23 mouse cellular contexts compared by ENCODE assay signal in genomic region chr9:96521574-96521973, GRCm38 (mm10). TPM values are rescaled to one million over a fixed set of nuclear protein-coding genes. Genes with fewer than 3 reads are reported as not detected.
A peak's percentile ranks its signal among the peaks of the same experiment; 100 is the strongest.
DNase-seq lines count a peak whose midpoint lies in the region; ATAC-seq and TF ChIP-seq lines count a peak whose summit lies in the region.
"Not testable (repeated sequence)": the region's sequence is repeated elsewhere in the genome, so short reads cannot be mapped to it uniquely, and the experiment has no call there.
"Had no signal": no experiment of that assay in that cellular context is flagged by ENCODE, and none has a peak within 500 bp of the region (broad histone marks: within the 10 kb centered on the region; RNA-seq: fewer than 3 reads in every experiment).

No protein-coding gene starts in this region.

- not testable (repeated sequence) for H3K79me2 ChIP-seq in CH12.LX (replicated peaks; ENCODE audit: control insufficient read depth, extremely low read depth, insufficient read depth, poor library complexity, severe bottlenecking); MEL (ENCODE audit: control insufficient read depth, insufficient read depth, low read length, poor library complexity)

- not testable (repeated sequence) for H3K36me3 ChIP-seq in CH12.LX (replicated peaks in 1 of 2; ENCODE audit: control insufficient read depth in 1 of 2, insufficient read depth in 1 of 2, low read length in 1 of 2); MEL (ENCODE audit: control insufficient read depth in 1 of 2, insufficient read depth in 2 of 2, low read length in 2 of 2); hindbrain, postnatal 0 days (ENCODE audit: insufficient read depth, low read length); kidney, postnatal 0 days (ENCODE audit: insufficient read depth, low read length); liver, postnatal 0 days (replicated peaks; ENCODE audit: insufficient read depth, low read length); midbrain, postnatal 0 days (ENCODE audit: insufficient read depth, low read length)

- DNase-seq in 416B (ENCODE audit: low read depth) = peak; percentile 44
- DNase-seq in CH12.LX (ENCODE audit: extremely low read depth) = peak; percentile 13
- DNase-seq in MEL (ENCODE audit: low read depth, low spot score) = peak; percentile 42
- DNase-seq in brain, embryonic 14.5 days (ENCODE audit: low read depth); hindbrain, postnatal 0 days (ENCODE audit: low spot score); kidney, postnatal 0 days (ENCODE audit: low spot score); liver, postnatal 0 days; midbrain, postnatal 0 days (ENCODE audit: low spot score): not testable (repeated sequence)

- H3K4me2 ChIP-seq in CH12.LX (ENCODE audit: insufficient read depth, low read depth, poor library complexity, severe bottlenecking); hindbrain, postnatal 0 days (ENCODE audit: low read depth, low read length); kidney, postnatal 0 days (ENCODE audit: low read length); liver, postnatal 0 days (ENCODE audit: low read depth, low read length); midbrain, postnatal 0 days (ENCODE audit: low read depth, low read length, poor library complexity, severe bottlenecking): not testable (repeated sequence)

- H3K9ac ChIP-seq in CH12.LX (ENCODE audit: insufficient read depth, low read depth); MEL (ENCODE audit: control insufficient read depth, low read depth, low read length, poor library complexity, severe bottlenecking); hindbrain, postnatal 0 days (replicated peaks; ENCODE audit: low read length); kidney, postnatal 0 days (ENCODE audit: low read depth, low read length); liver, postnatal 0 days (replicated peaks); midbrain, postnatal 0 days (replicated peaks; ENCODE audit: low read length, poor library complexity, severe bottlenecking): not testable (repeated sequence)

- TF ChIP-seq RAD21 in CH12.LX (IDR thresholded peaks at IDR 0.05; ENCODE audit: low read depth, low read length) = not testable (repeated sequence)
- TF ChIP-seq RAD21 in MEL (IDR thresholded peaks at IDR 0.05; ENCODE audit: low read depth, low read length) = peak; percentile 30

- 95% methylated on average over 2 of the region's 2 CpGs for WGBS in hindbrain, postnatal 0 days
- WGBS in kidney, postnatal 0 days = 85% methylated on average over 2 of the region's 2 CpGs
- WGBS in liver, postnatal 0 days (ENCODE audit: insufficient replicate concordance) = 68% methylated on average over 2 of the region's 2 CpGs
- 91% methylated on average over 2 of the region's 2 CpGs for WGBS in midbrain, postnatal 0 days

- TF ChIP-seq EP300 in CH12.LX (IDR thresholded peaks at IDR 0.05; ENCODE audit: low read length); MEL (IDR thresholded peaks at IDR 0.05; ENCODE audit: low read depth in 1 of 2, low read length in 2 of 2); liver, postnatal 0 days (IDR thresholded peaks at IDR 0.05; ENCODE audit: low read depth): not testable (repeated sequence)

- H3K27me3 ChIP-seq in CH12.LX (replicated peaks); MEL (ENCODE audit: control insufficient read depth in 1 of 2, insufficient read depth in 2 of 2, low read length in 2 of 2); hindbrain, postnatal 0 days (ENCODE audit: insufficient read depth, low read length); kidney, postnatal 0 days (ENCODE audit: insufficient read depth, low read length); liver, postnatal 0 days (ENCODE audit: insufficient read depth, low read length); midbrain, postnatal 0 days (ENCODE audit: insufficient read depth, low read length): not testable (repeated sequence)

- in situ Hi-C loops in CH12.LX (cut with MboI; ENCODE audit: low pct_ligation_motif_present, low pct_unique_long_range_greater_than_20kb, low sequenced_read_pairs) = not testable (repeated sequence)

- dilution Hi-C loops in CH12.LX (cut with MboI; ENCODE audit: extremely low pct_ligation_motif_present, extremely low pct_unique_long_range_greater_than_20kb, low sequenced_read_pairs) = not testable (repeated sequence)

- H3K4me1 ChIP-seq in CH12.LX (ENCODE audit: control insufficient read depth in 1 of 2, insufficient read depth in 2 of 2) = peaks cover 7 to 14% of the 10 kb centered on the region in 2 experiments
- peaks cover 0 to 13% of the 10 kb centered on the region in 2 experiments; a peak in 3 of 4 replicates for H3K4me1 ChIP-seq in MEL (ENCODE audit: control insufficient read depth in 1 of 2, insufficient read depth in 2 of 2, low read length in 2 of 2)
- not testable (repeated sequence) for H3K4me1 ChIP-seq in hindbrain, postnatal 0 days (ENCODE audit: insufficient read depth, low read length); kidney, postnatal 0 days (replicated peaks; ENCODE audit: insufficient read depth, low read length); liver, postnatal 0 days (ENCODE audit: insufficient read depth); midbrain, postnatal 0 days (ENCODE audit: insufficient read depth, low read length)

- TF ChIP-seq POLR2A in CH12.LX (IDR thresholded peaks at IDR 0.05; ENCODE audit: low read depth, low read length); MEL (IDR thresholded peaks at IDR 0.05; ENCODE audit: control insufficient read depth in 1 of 2, insufficient read depth in 1 of 2, low read depth in 1 of 2, low read length in 2 of 2, poor library complexity in 1 of 2); brain, embryonic 14.5 days (IDR thresholded peaks at IDR 0.05; ENCODE audit: borderline replicate concordance, extremely low read depth, insufficient read depth, insufficient read length, poor library complexity, severe bottlenecking): not testable (repeated sequence)

- not testable (repeated sequence) for H3K27ac ChIP-seq in CH12.LX (ENCODE audit: insufficient read depth, low read depth); MEL (ENCODE audit: control insufficient read depth, low read depth, low read length); hindbrain, postnatal 0 days; kidney, postnatal 0 days; liver, postnatal 0 days (ENCODE audit: low read depth); midbrain, postnatal 0 days (ENCODE audit: low read depth, low read length)

- H3K9me3 ChIP-seq in CH12.LX (replicated peaks; ENCODE audit: low read length); MEL (replicated peaks; ENCODE audit: insufficient read depth, low read length); hindbrain, postnatal 0 days (ENCODE audit: low read length); kidney, postnatal 0 days (replicated peaks; ENCODE audit: low read length); liver, postnatal 0 days (ENCODE audit: low read length); midbrain, postnatal 0 days (ENCODE audit: low read length): not testable (repeated sequence)

- TF ChIP-seq CTCF in CH12.LX (conservative IDR thresholded peaks at IDR 0.05 in 1 of 2, IDR thresholded peaks at IDR 0.05 in 1 of 2; ENCODE audit: low read depth in 2 of 2, low read length in 2 of 2) = peak in 1 of 2 experiments; percentile 76; a peak in 2 of 4 replicates
- TF ChIP-seq CTCF in MEL (IDR thresholded peaks at IDR 0.05 in 2 of 3, conservative IDR thresholded peaks at IDR 0.05 in 1 of 3; ENCODE audit: control insufficient read depth in 1 of 3, insufficient read depth in 1 of 3, low read depth in 2 of 3, low read length in 3 of 3, poor library complexity in 1 of 3, severe bottlenecking in 1 of 3) = peak; percentile 23 to 70 (median 35); a peak in 5 of 6 replicates
- peak; percentile 2; the same call in 1 of the 2 replicates for TF ChIP-seq CTCF in brain, embryonic 14.5 days (IDR thresholded peaks at IDR 0.05; ENCODE audit: borderline replicate concordance, extremely low read depth, insufficient read depth, insufficient read length)
- TF ChIP-seq CTCF in hindbrain, postnatal 0 days (IDR thresholded peaks at IDR 0.05; ENCODE audit: low read depth) = peak; percentile 26
- TF ChIP-seq CTCF in kidney, postnatal 0 days (IDR thresholded peaks at IDR 0.05; ENCODE audit: low read depth) = peak; percentile 54
- peak; percentile 41 for TF ChIP-seq CTCF in liver, postnatal 0 days (IDR thresholded peaks at IDR 0.05; ENCODE audit: low read depth)
- peak; percentile 45; the same call in 1 of the 2 replicates for TF ChIP-seq CTCF in midbrain, postnatal 0 days (IDR thresholded peaks at IDR 0.05)

- ATAC-seq in hindbrain, postnatal 0 days; kidney, postnatal 0 days (replicated peaks; ENCODE audit: low FRiP score, low read depth); liver, postnatal 0 days; midbrain, postnatal 0 days (ENCODE audit: low FRiP score): not testable (repeated sequence)

- not testable (repeated sequence) for H3K4me3 ChIP-seq in CH12.LX (replicated peaks in 1 of 3; ENCODE audit: low read depth in 2 of 3, low read length in 2 of 3, poor library complexity in 1 of 3); MEL (ENCODE audit: control insufficient read depth in 1 of 2, insufficient read depth in 1 of 2, low read depth in 2 of 2, low read length in 2 of 2); hindbrain, postnatal 0 days (ENCODE audit: low read length); kidney, postnatal 0 days (replicated peaks; ENCODE audit: low read depth, low read length); liver, postnatal 0 days (ENCODE audit: low read depth, low read length); midbrain, postnatal 0 days (ENCODE audit: low read depth, low read length)

RNA-seq across cellular contexts. Expression of gene Gm28729, which starts 3.5 kb away (rescaled TPM):
- not detected in 2 replicates for total RNA-seq in CH12.LX (2012; rRNA removed)
- total RNA-seq in CH12.LX (2014; rRNA removed) = not detected in 2 replicates
- not detected in 2 replicates for polyA plus RNA-seq in CH12.LX (2012; ENCODE audit: insufficient read length, low read depth)
- total RNA-seq in MEL (2012; rRNA removed) = not detected in 2 replicates
- polyA plus RNA-seq in MEL (2012; ENCODE audit: insufficient read depth in 1 of 2, insufficient read length in 2 of 2, low read depth in 1 of 2, low replicate concordance in 2 of 2, missing spikeins in 1 of 2) = not detected
- 0.08 and 0.18 TPM in 2 replicates for polyA plus RNA-seq in brain, embryonic 14.5 days (2012; rRNA removed)
- total RNA-seq in hindbrain, postnatal 0 days (2014; rRNA removed) = 0.47 TPM in 1 of 2 replicates, not detected in the other
- polyA plus RNA-seq in hindbrain, postnatal 0 days (2015; fragmentation: Nextera tagmentation; extraction: Ambion mirVana) = 0.25 and 0.26 TPM in 2 replicates
- polyA plus RNA-seq in kidney, postnatal 0 days (2015; fragmentation: Nextera tagmentation; extraction: Ambion mirVana) = 0.09 TPM in 1 of 2 replicates, not detected in the other
- polyA plus RNA-seq in liver, postnatal 0 days (2015; fragmentation: Nextera tagmentation; extraction: Ambion mirVana) = not detected in 2 replicates
- total RNA-seq in midbrain, postnatal 0 days (2014; rRNA removed) = 0.57 and 0.60 TPM in 2 replicates
- 0.20 and 0.47 TPM in 2 replicates for polyA plus RNA-seq in midbrain, postnatal 0 days (2015; fragmentation: Nextera tagmentation; extraction: Ambion mirVana)
- total RNA-seq: adrenal gland, postnatal 14 days; adrenal gland, postnatal 4 days; gastrocnemius, adult 18-20 months; heart, adult 8-10 months; heart, postnatal 25 days; hematopoietic stem cell, adult 5-6 weeks had no signal
- polyA plus RNA-seq: adrenal gland, adult 2 months; CD4-positive, CD25-positive, alpha-beta regulatory T cell, adult 4 months; embryonic facial prominence, embryonic 10.5 days; embryonic facial prominence, embryonic 13.5 days; erythroblast, embryonic 14.5 days; heart, embryonic 11.5 days; heart, embryonic 14.5 days; heart, postnatal 0 days; intestine, embryonic 15.5 days had no signal

RNA-seq across cellular contexts. Expression of gene Rnf7, which starts 43.1 kb away (rescaled TPM):
- 131 and 141 TPM in 2 replicates for total RNA-seq in CH12.LX (2012; rRNA removed)
- total RNA-seq in CH12.LX (2014; rRNA removed) = 277 and 286 TPM in 2 replicates
- polyA plus RNA-seq in CH12.LX (2012; ENCODE audit: insufficient read length, low read depth) = 122 and 135 TPM in 2 replicates
- 138 and 157 TPM in 2 replicates for total RNA-seq in MEL (2012; rRNA removed)
- 100 to 1,000 TPM in 1 of 2 experiments, not detected in 1; 105 TPM for polyA plus RNA-seq in MEL (2012; ENCODE audit: insufficient read depth in 1 of 2, insufficient read length in 2 of 2, low read depth in 1 of 2, low replicate concordance in 2 of 2, missing spikeins in 1 of 2)
- 215 and 233 TPM in 2 replicates for polyA plus RNA-seq in brain, embryonic 14.5 days (2012; rRNA removed)
- total RNA-seq in hindbrain, postnatal 0 days (2014; rRNA removed) = 273 and 312 TPM in 2 replicates
- polyA plus RNA-seq in hindbrain, postnatal 0 days (2015; fragmentation: Nextera tagmentation; extraction: Ambion mirVana) = 231 and 241 TPM in 2 replicates
- polyA plus RNA-seq in kidney, postnatal 0 days (2015; fragmentation: Nextera tagmentation; extraction: Ambion mirVana) = 241 and 255 TPM in 2 replicates
- polyA plus RNA-seq in liver, postnatal 0 days (2015; fragmentation: Nextera tagmentation; extraction: Ambion mirVana) = 58.6 and 62.4 TPM in 2 replicates
- total RNA-seq in midbrain, postnatal 0 days (2014; rRNA removed) = 267 and 406 TPM in 2 replicates
- polyA plus RNA-seq in midbrain, postnatal 0 days (2015; fragmentation: Nextera tagmentation; extraction: Ambion mirVana) = 215 and 217 TPM in 2 replicates
